Mouse (Mus musculus): ENCODE measurements around the gene Syt9.
"Not testable (repeated sequence)": the region's sequence is repeated elsewhere in the genome, so short reads cannot be mapped to it uniquely, and the experiment has no call there.

- TF ChIP-seq E2F4 (IDR thresholded peaks at IDR 0.05; ENCODE audit: insufficient read depth); MYOD1 (IDR thresholded peaks at IDR 0.05; ENCODE audit: control insufficient read depth in 1 of 3, insufficient read length in 2 of 3, low read depth in 2 of 3); POLR2A (IDR thresholded peaks at IDR 0.05; ENCODE audit: insufficient read length, low read depth); USF1 (IDR thresholded peaks at IDR 0.05; ENCODE audit: low read depth); MAX (IDR thresholded peaks at IDR 0.05; ENCODE audit: low read depth); POLR2AphosphoS2 (IDR thresholded peaks at IDR 0.05; ENCODE audit: insufficient read length, low read depth); TCF12 (IDR thresholded peaks at IDR 0.05; ENCODE audit: insufficient read depth, poor library complexity, severe bottlenecking); MYOG (IDR thresholded peaks at IDR 0.05; ENCODE audit: control insufficient read depth in 1 of 3, insufficient read depth in 1 of 3, insufficient read length in 2 of 3, low read depth in 2 of 3): not testable (repeated sequence)
These were observed 115.2 kb downstream of the Syt9 start for GRCm38 (mm10) chr7:107485709-107486108.

Measured in myocyte (in vitro differentiated cells).